Mouse (Mus musculus) midbrain, embryonic 15.5 days (tissue): ENCODE measurements at regions not wholly inside any gene's neighbourhood (a gene's known extent, or its start where the extent isn't known, plus 50 kb on each side); places are given as distances from the start of the nearest gene placed in this dataset.

Experiments used
- ATAC-seq: fragments of 200-750 bp; cut with Nextera tagmentation; replicated peaks from 2 replicates; pipeline ENCODE4 v1.8.0; 2017; ENCODE audit warnings: moderate TSS enrichment
- H3K27ac ChIP-seq: fragments of 300-500 bp; sonication (generic); 2 replicates; pipeline ENCODE4 v1.5.1; 2015; ENCODE audit warnings: mild to moderate bottlenecking, inconsistent platforms
- H3K27me3 ChIP-seq: fragments of 300-500 bp; sonication (generic); replicated peaks from 2 replicates; pipeline ENCODE4 v1.6.1; 2015; ENCODE audit warnings: inconsistent platforms
- H3K36me3 ChIP-seq: fragments of 300-500 bp; sonication (generic); replicated peaks from 2 replicates; pipeline ENCODE4 v1.6.1; 2015; ENCODE audit warnings: inconsistent platforms
- H3K4me1 ChIP-seq: fragments of 300-500 bp; sonication (generic); 2 replicates; pipeline ENCODE4 v1.6.1; 2015; ENCODE audit warnings: inconsistent platforms
- H3K4me2 ChIP-seq: fragments of 300-500 bp; sonication (generic); 2 replicates; pipeline ENCODE4 v1.6.1; 2015; ENCODE audit warnings: inconsistent platforms, mild to moderate bottlenecking, moderate library complexity
- H3K4me3 ChIP-seq: fragments of 300-500 bp; sonication (generic); 2 replicates; pipeline ENCODE4 v1.5.1; 2015; ENCODE audit warnings: mild to moderate bottlenecking, inconsistent platforms
- H3K9ac ChIP-seq: fragments of 300-500 bp; sonication (generic); 2 replicates; pipeline ENCODE4 v1.6.1; 2015; ENCODE audit warnings: mild to moderate bottlenecking, inconsistent platforms
- H3K9me3 ChIP-seq: fragments of 300-500 bp; sonication (generic); 2 replicates; pipeline ENCODE4 v1.6.1; 2016; ENCODE audit warnings: inconsistent platforms
- WGBS: fragments of 180-500 bp; shearing (Covaris S2); methylation state at CpG from one replicate; pipeline ENCODE4 v1.1.7; 2015; ENCODE audit warnings: mixed read lengths; 5-methylcytosine and 5-hydroxymethylcytosine counted together

DNA sequence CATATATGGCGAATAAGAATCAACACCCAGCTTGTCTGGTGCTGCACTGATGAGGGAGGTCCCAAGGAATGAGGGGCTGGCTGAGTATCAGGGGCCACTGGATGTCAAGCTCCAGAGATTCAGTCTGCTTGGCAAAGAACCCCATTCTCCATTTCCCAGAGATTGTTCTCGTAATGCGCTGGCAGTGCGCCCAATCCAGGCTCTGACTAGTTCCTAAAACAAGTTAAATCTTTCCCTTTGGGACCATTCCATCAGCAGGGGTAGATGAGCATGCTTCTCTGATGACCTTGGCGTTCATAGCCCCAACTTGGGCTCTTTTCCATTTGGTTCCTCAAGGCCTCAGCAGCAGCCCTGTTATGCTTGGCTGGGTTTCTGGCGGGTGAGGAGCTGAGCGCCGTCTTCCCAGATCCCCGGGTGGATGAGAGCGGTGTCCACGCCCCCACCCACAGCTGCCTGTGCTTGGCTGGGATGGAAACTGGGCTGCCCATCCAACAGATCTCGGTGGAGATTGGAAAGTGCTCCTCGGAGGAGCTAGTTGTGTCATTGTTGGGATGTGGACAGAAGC is 239.0 kb downstream of the 4933412E24Rik start:
- no peak overlapping the region for H3K4me2 ChIP-seq
- ATAC-seq = no peak
- no peak overlapping the region for H3K9ac ChIP-seq
- H3K27me3 ChIP-seq = no peaks in the 10 kb centered on the region
- no peaks in the 10 kb centered on the region for H3K36me3 ChIP-seq
- no peaks in the 10 kb centered on the region for H3K4me1 ChIP-seq
- no peaks in the 10 kb centered on the region for H3K9me3 ChIP-seq
- H3K27ac ChIP-seq = no peak overlapping the region
- H3K4me3 ChIP-seq = no peak overlapping the region
- 76% methylated on average over 13 of the region's 13 CpGs for WGBS

DNA sequence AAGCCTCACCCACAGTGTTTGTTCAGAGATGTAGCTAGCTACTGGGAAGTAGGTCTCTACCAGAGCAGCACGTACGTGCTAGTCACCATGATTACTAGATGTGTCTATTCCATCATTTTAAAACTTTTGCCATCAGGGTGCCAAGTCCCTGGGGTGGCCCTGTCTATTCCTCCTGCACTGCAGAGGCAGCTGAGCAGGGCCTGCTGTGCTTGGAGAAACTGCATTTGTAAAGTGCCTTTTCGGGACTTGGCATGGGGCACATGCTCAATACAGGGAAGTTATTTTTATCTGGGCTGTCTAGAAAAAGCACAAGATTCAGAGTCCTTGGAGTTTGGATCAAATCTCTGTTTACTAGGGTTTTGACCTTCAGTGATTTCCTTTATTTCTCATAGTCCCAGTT is 240.6 kb downstream of the 4933412E24Rik start:
- WGBS = 84% methylated on average over 3 of the region's 3 CpGs
- H3K4me1 ChIP-seq = no peaks in the 10 kb centered on the region
- H3K36me3 ChIP-seq = no peaks in the 10 kb centered on the region
- H3K27ac ChIP-seq = no peak overlapping the region
- no peak overlapping the region for H3K4me3 ChIP-seq
- H3K9ac ChIP-seq = no peak overlapping the region
- H3K4me2 ChIP-seq = no peak overlapping the region
- no peaks in the 10 kb centered on the region for H3K27me3 ChIP-seq
- H3K9me3 ChIP-seq = no peaks in the 10 kb centered on the region
- ATAC-seq = no peak

DNA sequence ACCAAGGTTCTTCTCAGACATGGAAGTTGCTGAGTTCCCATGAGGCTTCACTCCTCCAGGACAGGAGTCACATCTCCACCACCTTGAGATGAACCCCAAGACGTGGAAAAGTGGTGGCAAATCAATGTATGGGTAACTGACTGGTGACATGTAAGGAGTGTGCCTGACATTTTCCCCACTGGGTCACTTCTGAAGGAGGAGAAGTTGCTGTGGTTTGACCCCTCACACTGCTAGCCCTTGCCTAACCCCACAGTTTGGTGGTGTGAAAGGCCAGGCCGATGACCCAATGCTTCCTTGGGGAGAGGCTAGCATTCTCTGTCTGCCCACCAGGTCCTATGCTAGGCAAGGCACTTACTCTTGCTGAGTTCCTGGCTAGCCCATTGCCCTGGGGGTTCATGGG is 242.4 kb downstream of the 4933412E24Rik start:
- no peak for ATAC-seq
- H3K4me1 ChIP-seq = no peaks in the 10 kb centered on the region
- H3K9ac ChIP-seq = no peak overlapping the region
- no peaks in the 10 kb centered on the region for H3K36me3 ChIP-seq
- H3K27ac ChIP-seq = no peak overlapping the region
- no peak overlapping the region for H3K4me2 ChIP-seq
- no peak overlapping the region for H3K4me3 ChIP-seq
- no peaks in the 10 kb centered on the region for H3K27me3 ChIP-seq
- 77% methylated on average over 2 of the region's 2 CpGs for WGBS
- no peaks in the 10 kb centered on the region for H3K9me3 ChIP-seq

DNA sequence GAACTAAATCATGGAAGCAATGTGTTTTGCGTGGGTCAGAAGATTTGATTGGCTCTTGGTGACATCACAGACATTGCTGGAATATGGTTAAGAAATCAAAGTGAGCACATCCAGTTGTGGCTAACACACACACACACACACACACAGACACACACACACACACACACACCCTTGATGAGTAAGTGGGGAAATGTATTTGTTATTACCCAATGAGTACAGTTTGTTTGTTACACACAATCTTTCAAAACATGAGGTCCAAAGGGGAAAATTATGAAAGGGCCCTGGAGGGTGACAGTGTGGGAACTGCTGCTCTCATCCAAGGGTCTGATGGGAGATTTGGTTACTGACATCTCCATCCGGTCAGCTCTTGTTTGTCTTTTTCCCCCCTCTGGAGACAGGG is 243.8 kb downstream of the 4933412E24Rik start:
- Histone ChIP-seq H3K4me2 (no peak overlapping the region), H3K9ac (no peak overlapping the region), H3K36me3 (no peaks in the 10 kb centered on the region), H3K27me3 (no peaks in the 10 kb centered on the region), H3K4me3 (no peak overlapping the region), H3K27ac (no peak overlapping the region), H3K4me1 (no peaks in the 10 kb centered on the region), H3K9me3 (no peaks in the 10 kb centered on the region)
- WGBS = 91% methylated on average over 2 of the region's 2 CpGs
- no peak for ATAC-seq

DNA sequence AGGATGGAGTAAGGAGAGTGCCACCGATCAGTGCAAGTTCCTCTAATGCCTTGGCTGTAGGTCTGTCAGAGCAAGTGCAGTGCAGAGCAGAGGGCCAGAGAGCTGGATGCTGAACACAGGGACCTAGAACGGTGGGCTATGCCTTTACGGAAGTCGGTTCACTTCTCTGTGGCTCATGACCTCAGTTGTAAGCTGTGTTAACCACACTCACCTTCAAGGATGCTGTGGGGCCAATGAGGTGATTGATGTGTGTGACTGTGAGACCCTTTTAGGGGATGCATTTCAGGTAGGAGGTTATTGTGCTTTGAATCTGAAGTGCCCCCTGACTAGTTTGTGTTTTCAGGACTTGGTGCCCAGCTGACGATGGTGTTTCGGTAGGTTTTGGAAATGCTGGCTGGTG is 254.4 kb downstream of the 4933412E24Rik start:
- H3K27me3 ChIP-seq = no peaks in the 10 kb centered on the region
- ATAC-seq = no peak
- H3K9me3 ChIP-seq = no peaks in the 10 kb centered on the region
- H3K27ac ChIP-seq = no peak overlapping the region
- no peak overlapping the region for H3K4me2 ChIP-seq
- no peak overlapping the region for H3K4me3 ChIP-seq
- WGBS = 92% methylated on average over 6 of the region's 6 CpGs
- no peaks in the 10 kb centered on the region for H3K36me3 ChIP-seq
- no peaks in the 10 kb centered on the region for H3K4me1 ChIP-seq
- no peak overlapping the region for H3K9ac ChIP-seq

DNA sequence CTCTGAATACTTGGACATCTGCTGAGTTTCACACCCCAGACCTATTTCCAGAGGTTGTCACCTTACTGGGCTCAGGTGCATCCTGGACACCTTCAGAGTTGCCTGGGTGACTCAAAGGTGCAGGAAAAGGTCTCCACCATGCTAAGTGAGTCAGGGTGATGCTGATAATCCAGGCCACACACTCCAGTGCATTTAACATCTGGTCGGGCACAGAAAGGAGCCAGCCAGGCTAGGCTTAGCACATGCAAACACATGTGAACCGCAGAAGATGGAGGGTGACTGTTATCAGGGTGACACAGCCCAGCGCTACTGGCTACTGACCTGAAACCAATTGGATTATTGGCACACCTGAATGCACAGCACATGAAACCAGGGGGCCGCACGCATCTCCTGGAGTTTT is 255.9 kb downstream of the 4933412E24Rik start:
- Histone ChIP-seq H3K4me1 (no peaks in the 10 kb centered on the region), H3K4me2 (no peak overlapping the region), H3K27me3 (no peaks in the 10 kb centered on the region), H3K36me3 (no peaks in the 10 kb centered on the region), H3K9ac (no peak overlapping the region), H3K27ac (no peak overlapping the region), H3K4me3 (no peak overlapping the region), H3K9me3 (no peaks in the 10 kb centered on the region)
- 93% methylated on average over 5 of the region's 5 CpGs for WGBS
- no peak for ATAC-seq

DNA sequence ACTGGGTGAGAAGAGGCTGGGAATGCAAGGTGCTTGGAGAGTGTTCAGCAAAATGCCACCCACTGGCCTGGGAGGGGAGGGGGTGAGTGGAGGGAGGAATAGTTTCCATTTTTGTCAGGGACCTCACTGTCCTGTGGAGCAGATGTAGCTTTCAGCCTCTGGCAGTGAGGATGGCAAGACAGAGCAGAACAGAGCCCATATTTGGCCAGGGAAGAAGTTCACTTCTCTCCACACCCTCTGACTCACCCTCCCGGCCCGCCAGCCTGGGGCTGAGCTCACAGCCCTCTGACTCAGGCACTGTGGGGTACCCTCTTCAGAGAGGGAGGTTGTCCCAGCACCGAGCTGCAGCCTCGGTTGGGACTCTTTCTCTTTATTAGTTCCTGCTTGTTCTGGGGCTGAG is 256.8 kb downstream of the 4933412E24Rik start:
- H3K4me2 ChIP-seq = no peak overlapping the region
- 49% methylated on average over 4 of the region's 4 CpGs for WGBS
- ATAC-seq = no peak

DNA sequence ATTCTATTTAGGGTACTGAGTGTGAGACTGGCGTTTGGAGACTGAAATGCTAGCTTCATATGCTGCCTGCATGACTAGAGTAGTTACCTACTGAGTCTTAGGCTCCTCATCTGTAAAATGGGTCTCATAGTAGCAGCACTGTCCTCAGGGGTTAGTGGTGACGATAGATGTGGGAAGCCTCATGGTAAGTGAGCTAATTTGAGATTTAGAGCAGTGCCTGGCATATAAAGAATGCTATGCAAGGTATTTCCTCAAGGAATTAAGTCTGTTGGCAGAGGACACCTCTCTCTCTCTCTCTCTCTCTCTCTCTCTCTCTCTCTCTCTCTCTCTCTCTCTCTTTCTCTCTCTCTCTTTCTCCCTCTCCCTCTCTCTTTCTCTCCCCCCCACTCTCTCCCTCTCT is 257.4 kb downstream of the 4933412E24Rik start:
- Histone ChIP-seq H3K9ac (no peak overlapping the region), H3K9me3 (no peaks in the 10 kb centered on the region), H3K27ac (no peak overlapping the region), H3K27me3 (no peaks in the 10 kb centered on the region), H3K4me1 (no peaks in the 10 kb centered on the region), H3K4me2 (no peak overlapping the region), H3K4me3 (no peak overlapping the region), H3K36me3 (no peaks in the 10 kb centered on the region)
- WGBS = 76% methylated on average over 2 of the region's 2 CpGs
- no peak for ATAC-seq

More for the DNA sequence above, 256.8 kb downstream of the 4933412E24Rik start:
- H3K27me3 ChIP-seq = no peaks in the 10 kb centered on the region
- H3K4me1 ChIP-seq = no peaks in the 10 kb centered on the region
- no peak overlapping the region for H3K9ac ChIP-seq
- H3K4me3 ChIP-seq = no peak overlapping the region
- H3K27ac ChIP-seq = no peak overlapping the region
- H3K9me3 ChIP-seq = no peaks in the 10 kb centered on the region
- H3K36me3 ChIP-seq = no peaks in the 10 kb centered on the region

DNA sequence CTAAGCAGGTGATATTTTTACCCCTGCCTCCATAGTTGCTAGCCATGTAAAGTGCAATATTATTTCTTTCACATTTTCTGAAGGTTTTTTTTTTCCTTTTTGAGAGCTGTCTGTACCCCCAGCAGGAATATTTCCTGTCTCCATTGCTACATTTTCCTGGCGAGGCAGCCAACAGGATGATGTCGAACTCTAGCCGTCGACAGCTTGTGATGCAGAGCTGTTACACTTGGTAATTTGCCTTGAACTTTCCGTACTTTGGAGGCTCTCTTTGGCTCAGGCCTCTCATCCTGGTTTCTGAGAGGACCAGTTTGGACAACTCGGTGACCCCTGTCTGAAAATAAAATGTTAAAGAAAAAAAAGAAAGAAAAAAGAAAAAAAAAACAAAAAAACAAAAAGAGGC is 260.3 kb downstream of the 4933412E24Rik start:
- ATAC-seq = no peak
- H3K27me3 ChIP-seq = no peaks in the 10 kb centered on the region
- H3K4me3 ChIP-seq = no peak overlapping the region
- no peak overlapping the region for H3K4me2 ChIP-seq
- H3K27ac ChIP-seq = no peak overlapping the region
- no peaks in the 10 kb centered on the region for H3K4me1 ChIP-seq
- no peaks in the 10 kb centered on the region for H3K9me3 ChIP-seq
- H3K36me3 ChIP-seq = no peaks in the 10 kb centered on the region
- no peak overlapping the region for H3K9ac ChIP-seq
- 73% methylated on average over 6 of the region's 6 CpGs for WGBS

DNA sequence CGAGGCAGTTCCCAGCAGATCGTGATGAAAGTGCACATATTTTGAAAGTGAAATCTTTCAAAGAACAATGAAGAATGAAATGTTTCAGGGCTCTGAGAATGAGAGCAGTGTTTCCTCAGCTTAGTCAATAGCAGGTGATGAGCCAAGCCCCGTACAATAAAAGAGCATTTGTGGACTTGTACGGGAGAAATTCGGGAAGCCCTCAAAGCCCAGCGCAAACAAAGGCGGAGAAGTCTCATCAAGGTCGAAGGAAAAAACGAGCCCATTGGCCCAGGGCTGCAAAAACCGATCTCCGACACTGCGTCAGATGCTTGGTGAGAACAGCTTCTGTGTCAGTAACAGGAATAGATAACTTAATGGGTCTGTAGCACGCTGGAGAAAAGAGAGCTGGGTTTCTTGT is 261.5 kb downstream of the 4933412E24Rik start:
- no peaks in the 10 kb centered on the region for H3K36me3 ChIP-seq
- no peak overlapping the region for H3K9ac ChIP-seq
- no peaks in the 10 kb centered on the region for H3K27me3 ChIP-seq
- H3K9me3 ChIP-seq = no peaks in the 10 kb centered on the region
- WGBS = 67% methylated on average over 13 of the region's 13 CpGs
- no peak overlapping the region for H3K27ac ChIP-seq
- H3K4me1 ChIP-seq = no peaks in the 10 kb centered on the region
- no peak overlapping the region for H3K4me2 ChIP-seq
- H3K4me3 ChIP-seq = no peak overlapping the region
- ATAC-seq = no peak

DNA sequence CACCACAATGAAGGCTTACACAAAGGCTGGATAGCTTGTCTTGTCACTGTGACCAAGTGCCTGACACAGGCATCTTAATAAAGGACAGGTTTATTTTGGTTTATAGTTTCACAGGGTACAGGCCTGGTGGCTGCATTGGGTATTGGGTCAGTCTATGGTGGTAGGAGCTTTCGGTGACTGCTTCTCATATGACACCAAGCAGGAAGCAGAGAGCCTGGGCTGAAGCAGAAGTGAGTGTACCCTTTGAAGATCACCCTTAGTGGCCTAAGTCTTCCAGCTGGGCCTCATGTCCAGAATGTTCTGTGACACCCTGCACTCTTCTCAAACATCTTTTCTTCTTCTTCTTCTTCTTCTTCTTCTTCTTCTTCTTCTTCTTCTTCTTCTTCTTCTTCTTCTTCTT is 264.1 kb downstream of the 4933412E24Rik start:
- no peak overlapping the region for H3K4me3 ChIP-seq
- no peaks in the 10 kb centered on the region for H3K9me3 ChIP-seq
- H3K4me2 ChIP-seq = no peak overlapping the region
- no peak overlapping the region for H3K27ac ChIP-seq
- H3K36me3 ChIP-seq = no peaks in the 10 kb centered on the region
- ATAC-seq = no peak
- WGBS = 82% methylated on average over 1 of the region's 1 CpGs
- no peak overlapping the region for H3K9ac ChIP-seq
- H3K4me1 ChIP-seq = no peaks in the 10 kb centered on the region
- H3K27me3 ChIP-seq = no peaks in the 10 kb centered on the region

DNA sequence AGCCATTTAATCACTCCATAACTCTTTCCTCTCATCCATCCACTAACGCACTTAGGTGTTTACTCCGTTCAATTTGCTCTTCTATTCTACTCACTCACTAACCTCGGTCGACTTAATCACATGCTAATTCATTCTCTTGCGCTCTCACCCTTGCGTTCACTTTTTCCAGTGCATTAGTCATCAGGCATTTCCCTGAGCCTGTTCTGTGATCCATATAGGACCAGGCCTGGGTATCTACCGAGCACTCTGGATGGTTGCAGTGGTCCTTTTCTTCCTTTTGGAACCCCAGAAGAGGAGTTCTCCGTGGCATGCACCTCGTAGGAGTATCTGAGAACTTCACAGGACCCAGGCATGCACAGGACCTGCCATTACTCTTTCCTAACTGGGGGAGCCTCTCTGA is 270.1 kb downstream of the 4933412E24Rik start:
- no peaks in the 10 kb centered on the region for H3K9me3 ChIP-seq
- H3K4me2 ChIP-seq = no peak overlapping the region
- no peaks in the 10 kb centered on the region for H3K27me3 ChIP-seq
- H3K4me1 ChIP-seq = no peaks in the 10 kb centered on the region
- no peak for ATAC-seq
- 64% methylated on average over 9 of the region's 9 CpGs for WGBS
- no peak overlapping the region for H3K27ac ChIP-seq
- no peak overlapping the region for H3K9ac ChIP-seq
- no peak overlapping the region for H3K4me3 ChIP-seq
- no peaks in the 10 kb centered on the region for H3K36me3 ChIP-seq

DNA sequence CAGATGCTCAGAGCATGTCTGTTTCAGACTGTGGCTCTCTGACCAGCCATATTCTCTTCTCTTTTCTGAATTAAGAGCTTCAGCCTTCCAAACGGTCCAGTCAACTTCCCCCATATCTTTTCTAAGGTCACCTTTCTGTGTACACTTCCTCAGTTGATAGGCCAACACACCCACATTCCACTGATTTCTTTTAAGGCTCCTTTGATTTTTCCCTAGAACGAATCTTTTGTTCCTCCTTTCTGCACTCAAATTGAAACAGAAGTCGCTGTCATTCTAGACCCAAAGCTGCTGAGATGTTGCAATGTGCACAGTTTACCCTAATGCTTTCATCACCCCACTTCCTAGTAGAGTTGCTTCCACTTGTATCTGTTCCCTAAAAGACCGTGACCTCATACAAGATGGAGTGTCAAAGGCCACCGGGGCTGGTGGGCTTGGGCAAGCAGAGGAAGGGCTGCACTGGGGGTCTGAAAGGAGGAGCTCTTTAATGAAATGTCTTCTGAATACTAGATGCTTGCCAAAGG is 271.9 kb downstream of the 4933412E24Rik start:
- no peak overlapping the region for H3K4me3 ChIP-seq
- WGBS = 65% methylated on average over 5 of the region's 5 CpGs
- no peak overlapping the region for H3K4me2 ChIP-seq
- no peaks in the 10 kb centered on the region for H3K36me3 ChIP-seq
- no peak overlapping the region for H3K27ac ChIP-seq
- no peaks in the 10 kb centered on the region for H3K4me1 ChIP-seq
- no peaks in the 10 kb centered on the region for H3K27me3 ChIP-seq
- H3K9me3 ChIP-seq = no peaks in the 10 kb centered on the region
- no peak overlapping the region for H3K9ac ChIP-seq
- ATAC-seq = no peak
